Mouse (Mus musculus) limb, embryonic 14.5 days (tissue): ENCODE data around the gene App. TPM values are rescaled to one million over a fixed set of nuclear protein-coding genes. Genes with fewer than 3 reads are reported as not detected.

ENCODE experiments used
- ATAC-seq: fragments of 200-750 bp; cut with Nextera tagmentation; 2 replicates; pipeline ENCODE4 v1.8.0; 2017; ENCODE audit warnings: low read depth, moderate number of reproducible peaks, moderate TSS enrichment; ENCODE audit not compliant: low FRiP score
- DNase-seq: peaks from one replicate; pipeline ENCODE4 v3.0.0-alpha.2; 2015; ENCODE audit warnings: low spot score
- H3K27ac ChIP-seq: fragments of 300-500 bp; sonication (generic); replicated peaks from 2 replicates; pipeline ENCODE4 v1.5.1; 2014; ENCODE audit warnings: low read depth, mild to moderate bottlenecking, low read length, moderate library complexity, mixed read lengths
- H3K27me3 ChIP-seq: fragments of 300-500 bp; sonication (generic); 2 replicates; pipeline ENCODE4 v1.6.1; 2014; ENCODE audit warnings: low read length, mixed read lengths; ENCODE audit not compliant: control insufficient read depth, insufficient read depth
- H3K36me3 ChIP-seq: fragments of 300-500 bp; sonication (generic); 2 replicates; pipeline ENCODE4 v1.6.1; 2014; ENCODE audit warnings: mild to moderate bottlenecking, low read length, moderate library complexity, mixed read lengths; ENCODE audit not compliant: control insufficient read depth, insufficient read depth
- H3K4me1 ChIP-seq: fragments of 300-500 bp; sonication (generic); 2 replicates; pipeline ENCODE4 v1.6.1; 2014; ENCODE audit warnings: antibody characterized with exemption, low read length, mixed read lengths; ENCODE audit not compliant: control insufficient read depth, insufficient read depth
- H3K4me2 ChIP-seq: fragments of 300-500 bp; sonication (generic); replicated peaks from 2 replicates; pipeline ENCODE4 v1.6.1; 2014; ENCODE audit warnings: low read depth, mild to moderate bottlenecking, low read length, moderate library complexity; ENCODE audit not compliant: severe bottlenecking
- H3K4me3 ChIP-seq: fragments of 300-500 bp; sonication (generic); replicated peaks from 2 replicates; pipeline ENCODE4 v1.5.1; 2014; ENCODE audit warnings: low read length
- H3K9ac ChIP-seq: fragments of 300-500 bp; sonication (generic); 2 replicates; pipeline ENCODE4 v1.6.1; 2014; ENCODE audit warnings: mild to moderate bottlenecking, low read depth, low read length, moderate library complexity; ENCODE audit not compliant: severe bottlenecking
- H3K9me3 ChIP-seq: fragments of 300-500 bp; sonication (generic); 2 replicates; pipeline ENCODE4 v1.6.1; 2016; ENCODE audit warnings: low read length; ENCODE audit not compliant: control insufficient read depth
- POLR2A ChIP-seq: fragments of 200-500 bp; IDR thresholded peaks from 2 replicates; pipeline ENCODE4 v1.8.0; 2012; ENCODE audit warnings: inconsistent platforms, mild to moderate bottlenecking, moderate library complexity, borderline replicate concordance; ENCODE audit not compliant: insufficient read depth, insufficient read length; ENCODE audit errors: extremely low read depth
- whole genome bisulfite sequencing: fragments of 180-500 bp; shearing (Covaris S2); extraction: QIAGEN DNeasy Blood & Tissue Kit; methylation state at CpG from one replicate; pipeline ENCODE4 v1.1.7; 2014; 5-methylcytosine and 5-hydroxymethylcytosine counted together
- polyA plus RNA-seq, 2 experiments: library from polyadenylated mRNA; depleted of rRNA in 1 of 2; stranded (reverse) in 1 of 2; unstranded in 1 of 2; fragments of >200 nt; fragmentation: Nextera tagmentation in 1 of 2; extraction: Ambion mirVana in 1 of 2; gene quantifications; 2 replicates each; pipeline versions ENCODE4 v1.2.1 to v1.2.3; 2012 to 2014

Gene App
- polyA plus RNA-seq, 2 experiments, result 206 to 326 TPM

DNA sequence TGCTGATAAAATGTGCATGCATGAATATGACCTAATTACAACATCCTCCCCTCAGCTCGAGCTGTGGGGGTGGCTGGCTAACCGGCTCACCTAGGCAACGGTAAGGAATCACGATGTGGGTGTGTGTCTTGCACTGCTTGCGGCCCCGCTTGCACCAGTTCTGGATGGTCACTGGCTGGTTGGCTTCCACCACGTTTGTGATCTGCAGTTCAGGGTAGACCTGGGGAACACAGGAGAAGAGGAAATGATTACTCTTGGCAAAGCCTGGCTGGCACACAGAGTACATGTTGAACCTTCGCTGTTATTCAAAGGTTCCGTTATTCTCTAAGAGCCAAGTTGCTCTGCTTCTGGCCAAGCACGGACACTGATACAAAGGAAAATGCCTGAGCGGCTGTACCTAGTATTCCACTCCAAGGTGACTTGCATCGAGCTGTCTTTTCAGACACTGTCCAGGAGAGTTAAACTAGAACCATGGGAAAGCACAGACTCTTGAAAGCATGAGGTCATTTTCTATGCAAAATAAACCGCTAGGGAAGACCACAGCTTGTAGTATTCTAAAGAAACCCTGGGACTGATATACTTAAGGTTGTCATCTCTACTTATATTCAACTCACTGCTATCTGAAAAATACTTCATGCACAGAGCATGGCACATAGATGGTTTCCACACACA lies 70.3 kb downstream of the App start:
- 89% methylated on average over 13 of the region's 13 CpGs for WGBS
- TF ChIP-seq POLR2A, result no peak

DNA sequence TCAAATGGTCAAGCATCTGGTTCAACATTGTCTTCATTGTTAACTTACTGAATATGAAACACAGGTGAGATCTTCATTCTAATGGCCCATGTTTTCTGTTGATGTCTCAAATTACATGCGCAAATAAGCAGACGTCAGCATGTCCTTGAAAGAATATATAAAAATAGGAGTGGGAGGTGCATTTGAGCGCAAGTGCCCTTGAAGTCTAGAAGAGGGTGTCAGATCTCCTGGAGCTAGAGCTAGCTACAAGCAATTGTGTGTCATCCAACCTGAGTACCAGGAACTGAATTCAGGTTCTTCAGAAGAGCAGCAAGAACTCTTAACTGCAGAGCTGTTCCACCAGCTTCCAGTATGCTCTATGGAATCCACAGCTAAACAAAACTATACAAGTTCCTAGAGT lies 72.0 kb downstream of the App start:
- no peak overlapping the region for H3K4me2 ChIP-seq
- WGBS, result 67% methylated on average over 3 of the region's 3 CpGs
- no peaks in the 10 kb centered on the region for H3K9me3 ChIP-seq
- TF ChIP-seq POLR2A, result no peak
- no peak overlapping the region for H3K9ac ChIP-seq
- peaks cover 10% of the 10 kb centered on the region for H3K36me3 ChIP-seq
- DNase-seq, result no peak
- no peak overlapping the region for H3K4me3 ChIP-seq
- H3K27me3 ChIP-seq, result no peaks in the 10 kb centered on the region
- ATAC-seq, result no peak
- H3K27ac ChIP-seq, result no peak overlapping the region
- peaks cover 5% of the 10 kb centered on the region; the same call in 1 of the 2 replicates for H3K4me1 ChIP-seq

More for the DNA sequence above, 70.3 kb downstream of the App start:
- H3K36me3 ChIP-seq, result peaks cover 7% of the 10 kb centered on the region
- no peak for ATAC-seq
- no peak overlapping the region for H3K4me2 ChIP-seq
- peaks cover 12% of the 10 kb centered on the region for H3K4me1 ChIP-seq
- H3K9me3 ChIP-seq, result no peaks in the 10 kb centered on the region
- H3K27ac ChIP-seq, result no peak overlapping the region
- H3K9ac ChIP-seq, result no peak overlapping the region
- no peak overlapping the region for H3K4me3 ChIP-seq
- no peaks in the 10 kb centered on the region for H3K27me3 ChIP-seq
- no peak for DNase-seq

DNA sequence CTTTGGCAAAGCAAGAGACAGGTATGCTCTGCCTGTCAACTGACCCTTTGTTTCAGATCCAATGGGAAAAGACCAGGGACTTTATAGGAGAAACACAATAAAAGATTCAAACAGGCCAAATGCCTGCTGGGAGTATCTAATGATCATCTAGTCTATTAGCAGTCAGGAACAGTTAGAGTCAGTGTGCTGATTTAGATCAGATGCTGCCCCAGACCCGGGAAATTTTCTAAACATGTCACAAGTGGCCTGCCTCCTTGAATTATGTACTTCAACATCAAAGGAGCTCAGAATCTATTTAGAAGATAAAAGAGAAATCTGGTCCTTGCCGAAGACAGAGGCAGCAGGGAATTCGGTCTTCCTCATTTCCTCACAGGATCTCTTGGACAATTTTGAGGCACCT lies 72.8 kb downstream of the App start:
- ATAC-seq, result no peak
- no peak for DNase-seq
- H3K27ac ChIP-seq, result no peak overlapping the region
- no peaks in the 10 kb centered on the region for H3K4me1 ChIP-seq
- WGBS, result 13% methylated on average over 3 of the region's 3 CpGs
- no peaks in the 10 kb centered on the region for H3K9me3 ChIP-seq
- peaks cover 10% of the 10 kb centered on the region for H3K36me3 ChIP-seq
- H3K4me3 ChIP-seq, result no peak overlapping the region
- no peak for TF ChIP-seq POLR2A
- no peak overlapping the region for H3K4me2 ChIP-seq
- no peaks in the 10 kb centered on the region for H3K27me3 ChIP-seq
- H3K9ac ChIP-seq, result no peak overlapping the region

DNA sequence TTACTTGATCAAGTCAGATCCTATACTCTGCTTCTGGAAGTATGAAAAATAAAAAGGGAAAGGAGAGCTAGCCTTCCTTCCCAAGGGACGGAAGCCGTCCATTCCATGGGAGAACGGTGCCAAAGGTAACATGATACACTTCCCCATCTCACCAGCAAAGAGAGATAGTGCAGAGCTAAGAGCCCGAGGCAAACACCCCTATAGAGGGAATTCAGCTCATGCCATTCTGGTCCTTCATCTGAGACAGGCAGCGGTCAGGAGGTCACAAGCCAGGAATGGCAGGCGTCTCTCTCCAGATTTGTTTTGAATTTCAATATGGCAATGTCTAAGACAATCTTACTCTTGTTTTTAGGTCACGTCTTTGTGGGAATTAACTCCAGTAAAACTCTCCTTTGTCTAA lies 74.1 kb downstream of the App start:
- no peak overlapping the region for H3K27ac ChIP-seq

DNA sequence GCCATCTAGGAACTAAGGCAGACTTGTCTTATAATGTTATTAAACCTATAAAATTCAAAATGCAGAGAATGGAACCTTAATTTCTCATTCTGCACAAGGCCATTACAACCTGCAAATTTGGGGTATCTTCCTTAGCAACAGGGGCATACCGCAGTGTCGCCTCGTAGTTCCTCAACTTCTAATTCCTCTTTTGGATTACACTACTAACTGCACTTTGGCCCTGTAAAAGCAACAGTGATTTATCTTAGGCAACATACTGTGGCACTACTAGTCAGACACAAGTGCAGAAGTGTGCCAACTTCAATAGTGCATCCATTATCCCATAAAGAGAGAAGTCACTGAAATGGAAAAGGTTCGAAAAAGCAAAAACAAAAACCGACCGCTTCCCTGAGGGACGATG lies 74.5 kb downstream of the App start:
- H3K9ac ChIP-seq, result no peak overlapping the region
- no peaks in the 10 kb centered on the region for H3K9me3 ChIP-seq
- H3K27me3 ChIP-seq, result no peaks in the 10 kb centered on the region
- peaks cover 10% of the 10 kb centered on the region; the same call in 1 of the 2 replicates for H3K4me1 ChIP-seq
- no peak for ATAC-seq
- H3K36me3 ChIP-seq, result peaks cover 10% of the 10 kb centered on the region
- TF ChIP-seq POLR2A, result no peak
- WGBS, result 93% methylated on average over 7 of the region's 7 CpGs
- no peak for DNase-seq
- no peak overlapping the region for H3K27ac ChIP-seq
- H3K4me3 ChIP-seq, result no peak overlapping the region
- H3K4me2 ChIP-seq, result no peak overlapping the region

More for the DNA sequence above, 74.1 kb downstream of the App start:
- 50% methylated on average over 7 of the region's 7 CpGs for WGBS
- Histone ChIP-seq H3K9me3 (no peaks in the 10 kb centered on the region), H3K36me3 (peaks cover 10% of the 10 kb centered on the region), H3K27me3 (no peaks in the 10 kb centered on the region), H3K9ac (no peak overlapping the region), H3K4me3 (no peak overlapping the region), H3K4me2 (no peak overlapping the region), H3K4me1 (peaks cover 8% of the 10 kb centered on the region; the same call in 1 of the 2 replicates)
- DNase-seq, result no peak
- no peak for TF ChIP-seq POLR2A
- ATAC-seq, result no peak
